Mouse (Mus musculus): ENCODE data around the gene Drd1.

GRCm38 (mm10) chr13:54062068-54062467 lies 6.6 kb upstream of the Drd1 start:
- TF ChIP-seq CTCF (IDR thresholded peaks at IDR 0.05; ENCODE audit: control insufficient read depth, insufficient read depth, insufficient read length) (no peak), USF1 (IDR thresholded peaks at IDR 0.05; ENCODE audit: low read depth) (no peak), MYOD1 (IDR thresholded peaks at IDR 0.05; ENCODE audit: control insufficient read depth, insufficient read length, low read depth) (no peak), FOSL1 (IDR thresholded peaks at IDR 0.05; ENCODE audit: insufficient read depth, low read length, poor library complexity, severe bottlenecking) (no peak), MAX (IDR thresholded peaks at IDR 0.05) (no peak)
